Mouse (Mus musculus) layer of hippocampus, postnatal 36 days (tissue): Measurements from ENCODE around the gene Met. TPM values are rescaled to one million over a fixed set of nuclear protein-coding genes. Genes with fewer than 3 reads are reported as not detected.

ENCODE experiments used
- DNase-seq, 2 experiments: peaks; one replicate each; pipeline ENCODE4 v3.0.0; 2022
- total RNA-seq, 2 experiments: library from RNA; stranded (reverse); gene quantifications; 2 replicates each; pipeline ENCODE4 v1.2.3; 2021

Met gene
- total RNA-seq, 2 experiments from 2014 or later = 3.3 to 3.6 TPM

DNA sequence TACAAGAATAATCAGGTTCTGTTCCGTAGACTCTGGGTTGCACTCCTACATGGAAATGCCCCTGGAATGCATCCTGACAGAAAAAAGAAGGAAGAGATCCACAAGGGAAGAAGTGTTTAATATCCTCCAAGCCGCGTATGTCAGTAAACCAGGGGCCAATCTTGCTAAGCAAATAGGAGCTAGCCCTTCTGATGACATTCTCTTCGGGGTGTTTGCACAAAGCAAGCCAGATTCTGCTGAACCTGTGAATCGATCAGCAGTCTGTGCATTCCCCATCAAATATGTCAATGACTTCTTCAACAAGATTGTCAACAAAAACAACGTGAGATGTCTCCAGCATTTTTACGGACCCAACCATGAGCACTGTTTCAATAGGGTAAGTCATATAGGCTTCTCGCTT, 28.5 kb downstream of the Met start:
- DNase-seq = no peak

- DNase-seq = no peak
Measured at GRCm38 (mm10) chr6:17495413-17495812, 31.8 kb downstream of the Met start.

DNA sequence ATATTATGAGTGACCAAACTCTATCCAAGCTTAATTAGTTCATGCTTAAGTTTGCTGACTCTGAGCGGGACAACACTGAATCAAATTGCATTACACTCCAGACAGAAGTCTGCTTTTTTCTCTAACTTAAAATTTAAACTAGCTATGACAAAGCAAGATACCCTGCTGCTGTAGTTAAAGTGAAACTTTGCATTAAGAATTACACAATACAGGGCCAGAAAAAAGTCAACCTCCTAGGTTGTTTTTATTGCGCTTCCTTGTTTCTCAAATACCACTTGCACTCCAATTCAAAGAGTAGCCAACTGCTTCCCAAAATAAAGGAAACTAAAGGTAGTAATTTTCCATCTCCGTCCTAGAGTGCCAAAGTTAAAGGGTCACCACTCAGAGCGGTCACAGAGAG, 33.8 kb downstream of the Met start:
- no peak for DNase-seq

GRCm38 (mm10) chr6:17498801-17499200, 35.2 kb downstream of the Met start:
- no peak for DNase-seq

- DNase-seq = no peak
Measured at GRCm38 (mm10) chr6:17501440-17501839, 37.8 kb downstream of the Met start.

DNA sequence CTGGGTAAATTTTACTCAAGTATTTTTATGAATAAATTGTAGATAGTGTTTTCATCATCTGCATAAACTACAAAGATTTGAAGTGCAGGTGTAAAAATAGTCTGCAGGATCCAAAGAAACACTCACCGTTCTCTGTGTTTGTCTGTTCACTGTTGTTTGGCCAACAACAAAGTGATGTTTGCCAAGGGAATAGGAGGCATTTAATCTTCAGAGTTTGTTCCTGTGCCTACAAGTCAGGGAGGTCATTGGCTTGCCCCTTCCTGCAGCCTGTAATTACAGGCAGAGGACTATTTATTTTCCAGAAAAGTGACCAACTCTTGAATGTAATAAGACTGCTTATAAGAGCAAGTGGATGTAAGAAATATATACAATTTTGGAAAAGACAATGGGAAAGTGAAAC, 38.7 kb downstream of the Met start:
- no peak for DNase-seq

- no peak for DNase-seq
Measured at GRCm38 (mm10) chr6:17503724-17504123, 40.1 kb downstream of the Met start.

DNA sequence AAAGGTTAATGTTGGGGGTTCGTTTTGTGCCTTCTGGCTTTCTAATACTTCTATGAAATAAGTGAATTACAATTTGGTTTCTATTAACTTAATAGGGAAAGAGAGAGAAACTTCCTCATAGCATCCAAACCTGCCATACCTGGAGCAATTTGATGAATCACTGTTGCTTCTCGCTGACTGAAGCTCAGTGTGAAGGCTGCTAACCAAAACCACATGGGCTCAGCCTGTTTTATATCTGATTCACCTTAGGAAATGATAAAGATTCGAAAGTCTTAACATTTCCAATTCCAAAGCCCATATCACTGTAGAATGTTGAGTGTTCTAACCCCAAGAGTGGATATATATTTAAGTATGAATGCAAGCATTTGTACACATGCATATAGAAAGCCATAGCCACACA, 41.9 kb downstream of the Met start:
- no peak for DNase-seq

GRCm38 (mm10) chr6:17506831-17507230, 43.2 kb downstream of the Met start:
- DNase-seq = no peak

GRCm38 (mm10) chr6:17508184-17508583, 44.6 kb downstream of the Met start:
- DNase-seq = no peak

DNA sequence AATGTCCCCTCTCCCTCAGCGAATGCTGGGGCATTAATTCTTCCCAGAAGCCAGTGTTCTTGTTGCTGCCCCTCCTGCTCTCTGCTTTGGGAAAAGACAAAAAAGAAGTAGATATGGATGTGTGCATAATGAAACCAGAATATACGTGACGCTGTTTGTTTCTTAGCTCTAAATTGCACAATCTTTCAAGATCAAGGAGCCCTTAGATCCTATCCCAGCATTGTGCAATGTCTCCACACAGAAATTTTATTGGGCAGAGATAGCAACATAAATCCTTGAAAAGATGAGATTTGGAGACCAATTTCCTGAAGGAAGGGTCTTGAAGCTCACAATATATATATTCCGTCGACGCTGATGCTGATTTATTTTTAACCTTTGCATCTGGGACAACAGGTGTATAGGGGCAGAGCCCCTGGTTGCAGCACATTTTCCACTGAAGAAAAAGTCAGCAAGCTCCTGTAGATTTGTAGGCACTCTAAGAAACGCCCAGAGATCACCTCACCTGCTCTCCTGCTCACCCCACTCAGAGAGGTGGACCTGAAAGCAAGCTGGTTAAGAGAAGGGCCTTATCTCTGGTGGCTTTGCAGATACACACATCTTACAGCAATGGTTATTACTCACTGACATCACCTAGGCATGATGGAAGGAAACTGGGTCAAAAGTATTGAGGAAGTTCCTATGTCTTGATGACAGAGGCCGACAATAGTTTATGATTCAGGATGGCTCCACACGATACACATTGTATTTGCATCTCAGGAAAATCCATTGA, 45.2 kb downstream of the Met start:
- DNase-seq = no peak

GRCm38 (mm10) chr6:17513381-17513780, 49.8 kb downstream of the Met start:
- no peak for DNase-seq

GRCm38 (mm10) chr6:17515775-17516460, 52.3 kb downstream of the Met start:
- DNase-seq = no peak

- DNase-seq = no peak
Measured at GRCm38 (mm10) chr6:17521901-17522717, 58.5 kb downstream of the Met start.

- DNase-seq = no peak
Measured at GRCm38 (mm10) chr6:17522917-17523316, 59.3 kb downstream of the Met start.

DNA sequence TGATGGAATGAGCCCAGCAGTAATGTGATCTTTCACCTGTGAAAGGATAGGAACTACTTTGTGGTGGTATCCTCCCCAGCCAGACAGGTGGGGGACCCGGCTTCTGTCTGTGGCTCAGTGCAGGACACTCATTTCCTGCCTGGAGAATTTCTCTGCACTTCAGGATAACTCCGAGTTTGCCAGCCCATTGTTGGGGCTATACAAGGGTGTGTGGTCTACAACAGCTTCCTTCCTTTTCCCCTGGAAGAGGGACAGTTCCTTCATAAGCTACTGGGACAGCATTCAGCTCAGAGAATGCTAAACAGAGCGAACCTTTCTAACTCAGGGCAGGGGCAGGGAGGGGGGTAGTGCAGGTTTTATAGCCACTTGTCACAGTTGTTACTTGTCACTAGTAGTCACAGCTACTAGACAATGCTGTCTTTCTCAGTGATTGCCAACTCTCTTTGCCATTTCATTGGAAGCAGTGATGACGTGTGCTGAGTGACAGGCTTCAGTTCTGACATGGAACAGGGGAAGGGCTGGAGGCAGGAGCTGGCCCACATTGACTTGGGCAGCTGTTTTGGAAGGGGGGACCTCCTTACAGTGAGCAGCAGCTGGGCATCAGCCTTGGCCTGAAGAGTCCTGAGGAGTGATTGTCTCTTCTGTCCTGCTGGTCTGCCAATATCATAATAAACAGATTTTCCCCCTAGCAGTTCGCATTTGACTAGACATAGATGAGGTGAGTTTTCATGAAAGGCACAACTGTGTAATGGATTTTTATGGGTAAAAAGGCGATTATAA, 66.1 kb downstream of the Met start:
- no peak for DNase-seq

DNA sequence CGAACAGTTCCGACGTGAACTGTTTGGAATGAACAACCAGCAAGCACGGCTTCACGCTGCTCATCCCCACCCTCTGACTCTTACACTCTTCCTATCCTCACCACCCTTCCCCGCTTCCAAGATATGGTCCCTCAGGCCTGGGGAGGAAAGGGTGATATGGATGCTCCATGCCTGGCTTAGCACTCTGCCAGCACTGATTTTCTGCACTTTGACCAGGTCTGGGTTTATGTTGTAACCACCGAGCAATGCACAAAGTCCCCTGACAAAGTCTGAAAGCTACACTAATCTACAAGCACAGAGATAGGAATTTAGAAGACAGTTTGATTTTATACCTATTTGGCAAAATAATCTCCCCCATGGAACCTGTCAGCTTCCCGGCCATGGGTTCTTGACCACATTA, 78.0 kb downstream of the Met start:
- DNase-seq = no peak

GRCm38 (mm10) chr6:17542383-17542782, 78.8 kb downstream of the Met start:
- no peak for DNase-seq

- no peak for DNase-seq
Measured at GRCm38 (mm10) chr6:17545480-17545879, 81.9 kb downstream of the Met start.

DNA sequence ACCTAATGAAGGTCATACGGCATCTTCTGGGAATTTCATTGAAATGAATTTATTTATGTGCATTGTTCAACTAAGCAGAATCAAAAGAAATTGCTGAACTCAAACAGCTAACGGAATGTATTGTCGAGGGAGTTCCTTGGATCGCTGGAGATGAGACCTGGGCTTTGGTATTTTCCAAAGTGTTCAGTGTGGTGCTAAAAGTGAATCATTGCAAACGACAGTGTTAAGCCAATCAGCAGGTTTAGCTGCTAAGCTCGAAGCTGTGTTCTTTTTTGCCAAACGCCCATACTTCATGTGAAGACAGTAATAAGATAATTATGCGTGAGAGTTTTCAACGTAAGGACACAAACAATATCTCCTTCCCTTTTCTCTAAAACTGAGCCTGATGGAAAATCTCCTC, 82.7 kb downstream of the Met start:
- DNase-seq = no peak

GRCm38 (mm10) chr6:17546825-17547224, 83.2 kb downstream of the Met start:
- DNase-seq = no peak

DNA sequence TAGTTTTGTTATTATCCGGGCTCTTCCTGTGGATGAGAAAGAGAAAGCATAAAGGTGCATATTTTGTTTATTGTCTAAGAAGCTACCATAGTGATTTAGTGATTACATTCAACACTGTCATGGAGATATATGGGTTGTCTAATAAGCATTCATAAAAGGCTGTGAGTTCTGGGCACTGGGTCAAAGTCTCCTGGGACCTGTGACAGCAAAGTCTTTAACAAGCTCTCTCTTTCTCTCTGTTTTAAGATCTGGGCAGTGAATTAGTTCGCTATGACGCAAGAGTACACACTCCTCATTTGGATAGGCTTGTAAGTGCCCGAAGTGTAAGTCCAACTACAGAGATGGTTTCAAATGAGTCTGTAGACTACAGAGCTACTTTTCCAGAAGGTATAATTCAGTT, 85.2 kb downstream of the Met start:
- no peak for DNase-seq

DNA sequence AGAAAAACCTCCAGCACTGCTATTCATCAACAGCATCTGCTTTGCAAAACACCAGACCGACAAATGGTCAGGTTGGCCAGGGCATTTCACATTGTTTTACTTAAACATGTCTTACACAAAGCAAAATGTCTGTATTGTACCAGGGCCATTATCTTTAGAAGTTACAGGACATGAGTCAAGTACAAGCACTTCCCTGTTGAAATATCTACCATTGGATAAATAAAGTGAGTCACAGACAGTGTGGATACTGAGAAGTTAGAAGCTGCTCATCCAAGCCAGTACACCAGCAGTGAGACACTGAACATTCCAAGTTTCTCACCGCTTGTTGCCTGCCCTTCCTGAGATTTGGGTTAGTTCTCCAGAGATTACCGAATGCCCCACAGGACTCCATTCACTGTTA, 86.0 kb downstream of the Met start:
- no peak for DNase-seq
